Mouse (Mus musculus) kidney, adult 2 months (tissue): ENCODE data around the gene Ggt7.

ENCODE experiments used
- CTCF ChIP-seq: fragments of 200-500 bp; conservative IDR thresholded peaks from 2 replicates; pipeline ENCODE4 v1.5.1; 2011; ENCODE audit warnings: low read depth, mild to moderate bottlenecking, control low read depth, low read length, moderate library complexity, mixed read lengths; ENCODE audit not compliant: insufficient read depth, insufficient read length
- POLR2A ChIP-seq: fragments of 200-500 bp; IDR thresholded peaks from one replicate; pipeline ENCODE4 v1.6.1; 2011; ENCODE audit warnings: low read depth, low read length, control low read depth

- TF ChIP-seq CTCF (no peak), POLR2A (no peak)
Observed at GRCm38 (mm10) chr2:155537761-155538462, 19.9 kb upstream of the Ggt7 start.
